Mouse (Mus musculus): Measurements from ENCODE around the gene Zfp131.
"Not testable (repeated sequence)": the region's sequence is repeated elsewhere in the genome, so short reads cannot be mapped to it uniquely, and the experiment has no call there.

The Zfp131 gene

GRCm38 (mm10) chr13:119790761-119791579, at the start of gene Zfp131:
Gene Zfp131, minus strand, starts transcription at chr13:119790889.
- DNase-seq, result peak; percentile 94

GRCm38 (mm10) chr13:119839982-119840381, 49.3 kb upstream of the Zfp131 start:
- not testable (repeated sequence) for DNase-seq

- DNase-seq, result peak; percentile 31
Observed at GRCm38 (mm10) chr13:119837719-119838337, 47.1 kb upstream of the Zfp131 start.

GRCm38 (mm10) chr13:119836324-119836811, 45.7 kb upstream of the Zfp131 start:
- DNase-seq, result peak; percentile 43

- peak; percentile 51 for DNase-seq
Observed at GRCm38 (mm10) chr13:119835320-119836056, 44.8 kb upstream of the Zfp131 start, which contains the start of gene D13Ertd608e. Gene D13Ertd608e, plus strand, starts transcription at chr13:119836006.

GRCm38 (mm10) chr13:119830116-119830515, 39.4 kb upstream of the Zfp131 start, which contains the start of gene AF067063:
Gene AF067063, minus strand, starts transcription at chr13:119830216.
- DNase-seq, result not testable (repeated sequence)

- DNase-seq, result no peak
Observed at GRCm38 (mm10) chr13:119817579-119818206, 27.0 kb upstream of the Zfp131 start.

- no peak for DNase-seq
Observed at GRCm38 (mm10) chr13:119816798-119817197, 26.1 kb upstream of the Zfp131 start.

GRCm38 (mm10) chr13:119810031-119810430, 19.3 kb upstream of the Zfp131 start:
- no peak for DNase-seq

GRCm38 (mm10) chr13:119808937-119809336, 18.2 kb upstream of the Zfp131 start:
- no peak for DNase-seq

GRCm38 (mm10) chr13:119797656-119798055, 7.0 kb upstream of the Zfp131 start:
- DNase-seq, result no peak

GRCm38 (mm10) chr13:119792791-119793404, 2.2 kb upstream of the Zfp131 start:
- no peak for DNase-seq

- peak; percentile 16 for DNase-seq
Observed at GRCm38 (mm10) chr13:119791580-119792135, 969 bp upstream of the Zfp131 start.

- peak; percentile 45 for DNase-seq
Observed at GRCm38 (mm10) chr13:119789851-119790717, 605 bp downstream of the Zfp131 start.

- no peak for DNase-seq
Observed at GRCm38 (mm10) chr13:119783581-119783980, 7.1 kb downstream of the Zfp131 start.

- DNase-seq, result no peak
Observed at GRCm38 (mm10) chr13:119768541-119768940, 22.1 kb downstream of the Zfp131 start.

- no peak for DNase-seq
Observed at GRCm38 (mm10) chr13:119766480-119766879, 24.2 kb downstream of the Zfp131 start.

- DNase-seq, result no peak
Observed at GRCm38 (mm10) chr13:119756831-119757230, 33.9 kb downstream of the Zfp131 start.

- DNase-seq, result peak; percentile 87
Observed at GRCm38 (mm10) chr13:119755681-119756471, 34.8 kb downstream of the Zfp131 start, which contains the start of gene Nim1k. Gene Nim1k, minus strand, starts transcription at chr13:119755882.

GRCm38 (mm10) chr13:119755141-119755547, 35.5 kb downstream of the Zfp131 start:
- DNase-seq, result peak; percentile 52
